ENCODE assay signal across 12 mouse cellular contexts in the genomic region with DNA sequence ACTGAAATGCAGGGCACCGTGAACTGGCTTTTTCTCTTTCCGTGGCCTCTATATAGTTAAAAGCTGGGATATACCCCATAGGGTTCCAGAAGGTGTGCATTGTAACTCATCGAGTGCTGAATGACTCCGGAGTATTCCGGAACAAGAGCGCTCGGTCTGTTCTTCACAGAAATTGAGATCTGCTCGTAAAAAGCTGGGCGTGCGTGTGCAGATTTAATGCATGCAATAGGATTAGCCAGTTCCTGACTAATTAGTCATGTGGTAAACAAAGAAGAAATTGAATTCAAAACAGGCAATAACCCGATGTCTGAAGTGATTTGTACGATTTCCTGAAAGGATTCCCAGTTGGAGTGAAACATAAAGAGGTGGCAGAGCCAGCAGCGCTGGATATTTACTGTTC.
DNase-seq lines count a peak whose midpoint lies in the region; ATAC-seq and TF ChIP-seq lines count a peak whose summit lies in the region.
"Had no signal": no experiment of that assay in that cellular context is flagged by ENCODE, and none has a peak within 500 bp of the region (broad histone marks: within the 10 kb centered on the region; RNA-seq: fewer than 3 reads in every experiment).

No protein-coding gene starts in this region.

- peaks cover 25% of the 10 kb centered on the region; the same call in 1 of the 2 replicates for H3K4me1 ChIP-seq in hindbrain, embryonic 14.5 days (replicated peaks; ENCODE audit: control insufficient read depth, insufficient read depth, low read length)
- peaks cover 42% of the 10 kb centered on the region for H3K4me1 ChIP-seq in hindbrain, embryonic 10.5 days (replicated peaks)
- H3K4me1 ChIP-seq in forebrain, embryonic 15.5 days, result peaks cover 31% of the 10 kb centered on the region
- peaks cover 26% of the 10 kb centered on the region for H3K4me1 ChIP-seq in limb, embryonic 15.5 days

- no peak for TF ChIP-seq CTCF in brain, embryonic 14.5 days (IDR thresholded peaks at IDR 0.05; ENCODE audit: borderline replicate concordance, extremely low read depth, insufficient read depth, insufficient read length)

- 0 out of 2 replicates have a peak, but pooled peaks have one; percentile 21 for ATAC-seq in hindbrain, embryonic 14.5 days (ENCODE audit: low FRiP score)
- peak; percentile 79 for ATAC-seq in forebrain, embryonic 15.5 days (replicated peaks)
- ATAC-seq in limb, embryonic 15.5 days (ENCODE audit: insufficient number of reproducible peaks, low FRiP score, low TSS enrichment, low read depth), result no peak

- 55% methylated on average over 13 of the region's 13 CpGs for WGBS in hindbrain, embryonic 14.5 days
- WGBS in hindbrain, embryonic 10.5 days, result 93% methylated on average over 13 of the region's 13 CpGs
- WGBS in forebrain, embryonic 15.5 days, result 13% methylated on average over 13 of the region's 13 CpGs
- 23% methylated on average over 13 of the region's 13 CpGs for WGBS in limb, embryonic 15.5 days

- H3K9ac ChIP-seq in hindbrain, embryonic 14.5 days, result no peak overlapping the region
- H3K9ac ChIP-seq in forebrain, embryonic 15.5 days (replicated peaks), result peak overlapping the region; percentile 7; the same call in 1 of the 2 replicates
- H3K9ac ChIP-seq in limb, embryonic 15.5 days, result no peak overlapping the region
- H3K9ac ChIP-seq: neural tube, embryonic 12.5 days had no signal

- no peak for TF ChIP-seq POLR2A in brain, embryonic 14.5 days (IDR thresholded peaks at IDR 0.05; ENCODE audit: borderline replicate concordance, extremely low read depth, insufficient read depth, insufficient read length, poor library complexity, severe bottlenecking)

- H3K27me3 ChIP-seq in hindbrain, embryonic 14.5 days (ENCODE audit: control insufficient read depth, insufficient read depth, low read length), result no peaks in the 10 kb centered on the region
- H3K27me3 ChIP-seq in hindbrain, embryonic 10.5 days (ENCODE audit: insufficient read depth, poor library complexity, severe bottlenecking), result peaks cover 21% of the 10 kb centered on the region
- no peaks in the 10 kb centered on the region for H3K27me3 ChIP-seq in forebrain, embryonic 15.5 days
- H3K27me3 ChIP-seq in limb, embryonic 15.5 days, result no peaks in the 10 kb centered on the region
- H3K27me3 ChIP-seq: megakaryocyte, embryonic 14.5 days; neural tube, embryonic 12.5 days had no signal

- H3K4me3 ChIP-seq in hindbrain, embryonic 14.5 days (replicated peaks; ENCODE audit: low read length), result no peak overlapping the region
- H3K4me3 ChIP-seq in hindbrain, embryonic 10.5 days, result no peak overlapping the region
- peak overlapping the region; percentile 1; the same call in 1 of the 2 replicates for H3K4me3 ChIP-seq in forebrain, embryonic 15.5 days
- no peak overlapping the region for H3K4me3 ChIP-seq in limb, embryonic 15.5 days
- H3K4me3 ChIP-seq: megakaryocyte, embryonic 14.5 days; neural tube, embryonic 12.5 days had no signal

- no peaks in the 10 kb centered on the region for H3K36me3 ChIP-seq in hindbrain, embryonic 14.5 days (replicated peaks; ENCODE audit: control insufficient read depth, insufficient read depth)
- no peaks in the 10 kb centered on the region for H3K36me3 ChIP-seq in hindbrain, embryonic 10.5 days
- no peaks in the 10 kb centered on the region for H3K36me3 ChIP-seq in forebrain, embryonic 15.5 days
- no peaks in the 10 kb centered on the region for H3K36me3 ChIP-seq in limb, embryonic 15.5 days
- H3K36me3 ChIP-seq: neural tube, embryonic 12.5 days had no signal

- peak overlapping the region; percentile 27 for H3K4me2 ChIP-seq in hindbrain, embryonic 14.5 days (replicated peaks)
- H3K4me2 ChIP-seq in forebrain, embryonic 15.5 days (replicated peaks), result peak overlapping the region; percentile 35
- peak overlapping the region; percentile 22; the same call in 1 of the 2 replicates for H3K4me2 ChIP-seq in limb, embryonic 15.5 days

- peak overlapping the region; percentile 29; the same call in 1 of the 2 replicates for H3K27ac ChIP-seq in hindbrain, embryonic 14.5 days
- H3K27ac ChIP-seq in hindbrain, embryonic 10.5 days, result no peak overlapping the region
- H3K27ac ChIP-seq in forebrain, embryonic 15.5 days (replicated peaks), result peak overlapping the region; percentile 75
- no peak overlapping the region for H3K27ac ChIP-seq in limb, embryonic 15.5 days

- DNase-seq in hindbrain, embryonic 14.5 days (ENCODE audit: low spot score), result no peak
- DNase-seq in hindbrain, embryonic 10.5 days (ENCODE audit: low spot score), result no peak
- DNase-seq in brain, embryonic 14.5 days (ENCODE audit: low read depth), result peak; percentile 88
- DNase-seq in cerebellum, adult 18-20 months, result no peak
- no peak for DNase-seq in spleen, adult 18-20 months
- DNase-seq: cerebellum, adult 9-10 months; heart, postnatal 14 days; lung, adult 18-20 months had no signal

- H3K9me3 ChIP-seq in hindbrain, embryonic 14.5 days (ENCODE audit: control insufficient read depth, low read length), result no peaks in the 10 kb centered on the region
- no peaks in the 10 kb centered on the region for H3K9me3 ChIP-seq in hindbrain, embryonic 10.5 days
- H3K9me3 ChIP-seq in forebrain, embryonic 15.5 days, result no peaks in the 10 kb centered on the region
- no peaks in the 10 kb centered on the region for H3K9me3 ChIP-seq in limb, embryonic 15.5 days
- H3K9me3 ChIP-seq: megakaryocyte, embryonic 14.5 days; neural tube, embryonic 12.5 days had no signal

Comparison
In these comparisons a context has a peak if more than half of its experiments do, and no peak if none do; other contexts are left out.
1. H3K27ac ChIP-seq: peak in hindbrain, embryonic 14.5 days (single experiment) and forebrain, embryonic 15.5 days (single experiment); none in hindbrain, embryonic 10.5 days (single experiment) and limb, embryonic 15.5 days (single experiment).
2. Peak in every context shown above with its lines, with median percentiles within 50 percentile points of each other: H3K4me2 ChIP-seq.